Mouse (Mus musculus) heart, postnatal 36 days (tissue): ENCODE measurements around the gene Mef2c. TPM values are rescaled to one million over a fixed set of nuclear protein-coding genes. Genes with fewer than 3 reads are reported as not detected.

Experiments
- DNase-seq, 2 experiments: peaks; one replicate each; pipeline ENCODE4 v3.0.0; 2021 to 2022
- intact Hi-C: fragments of 180-260 bp; cut with DNase I; formaldehyde crosslinking; loops from one replicate; pipeline ENCODE4 v1.15.1; 2025
- total RNA-seq, 2 experiments: library from RNA; stranded (reverse); gene quantifications; 2 replicates each; pipeline ENCODE4 v1.2.3; 2021

The Mef2c gene
- total RNA-seq, 2 experiments from 2014 or later, result 57.7 to 73.6 TPM

DNA sequence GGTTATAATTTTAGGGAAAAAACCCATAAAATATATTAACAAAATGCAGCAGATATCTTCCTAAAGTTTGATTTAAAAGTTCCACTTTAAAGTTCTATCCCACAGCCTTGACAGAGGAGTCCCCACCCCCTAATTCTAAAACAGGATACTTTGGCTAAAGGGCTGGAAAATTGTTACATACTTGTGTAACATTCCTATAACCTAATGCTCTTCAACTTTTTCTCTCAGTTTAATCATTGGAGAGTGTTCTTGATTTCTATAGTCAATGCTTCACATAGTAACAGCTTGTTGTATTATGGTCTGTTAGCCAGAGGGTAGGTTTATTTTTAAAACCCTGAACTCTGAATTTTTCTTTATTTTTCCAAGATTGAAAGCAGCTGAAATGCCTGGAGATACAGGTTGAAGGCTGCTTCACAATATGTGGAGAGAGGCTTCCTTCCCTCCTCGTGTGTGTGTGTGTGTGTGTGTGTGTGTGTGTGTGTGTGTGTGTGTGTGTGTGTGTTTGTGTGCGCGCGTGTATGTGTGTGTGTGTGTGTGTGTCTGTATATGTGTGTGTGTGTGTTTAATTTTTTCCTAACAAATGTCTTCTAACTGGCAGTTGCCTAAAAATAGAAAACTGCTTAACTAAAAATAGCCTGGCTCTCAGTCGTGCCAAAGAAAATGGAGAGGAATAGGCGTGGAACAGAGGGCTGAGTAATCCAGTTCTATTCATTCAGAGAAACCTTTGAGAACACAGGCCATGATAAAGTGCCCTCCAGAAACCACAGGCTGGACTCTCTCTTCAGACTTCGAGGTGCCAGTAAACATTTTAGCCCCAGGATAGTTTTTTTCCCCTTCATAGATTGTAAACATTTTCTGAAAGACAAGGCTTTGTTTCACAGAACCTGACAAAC, 99.8 kb downstream of the Mef2c start:
- peak in 1 of 2 experiments; percentile 25 for DNase-seq
- intact Hi-C loops, result loop anchor here (2.0 kb wide), 1 partner anchor 29 kb away; no protein-coding TSS in a partner anchor

DNA sequence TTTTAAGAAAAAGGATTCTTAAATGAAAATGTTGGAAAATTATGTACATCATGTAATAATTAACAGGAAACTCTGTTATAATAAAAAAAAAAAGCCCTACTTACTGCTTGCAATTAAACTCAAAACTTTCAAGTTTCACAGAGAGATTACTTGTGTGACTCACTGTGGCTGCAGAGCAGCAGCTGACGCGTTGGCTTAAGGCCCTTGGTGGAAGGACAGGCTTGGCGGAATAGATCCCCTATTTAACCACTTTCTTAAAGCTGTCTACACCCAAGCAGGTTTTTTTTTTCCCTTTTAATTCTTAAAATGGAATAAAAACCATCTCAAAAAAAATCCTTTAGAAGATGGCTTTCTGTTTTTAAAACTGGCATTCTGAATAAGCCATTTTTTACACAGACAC, 100.5 kb downstream of the Mef2c start:
- peak in 1 of 2 experiments; percentile 45 for DNase-seq
- intact Hi-C loops, result no loop called here

DNA sequence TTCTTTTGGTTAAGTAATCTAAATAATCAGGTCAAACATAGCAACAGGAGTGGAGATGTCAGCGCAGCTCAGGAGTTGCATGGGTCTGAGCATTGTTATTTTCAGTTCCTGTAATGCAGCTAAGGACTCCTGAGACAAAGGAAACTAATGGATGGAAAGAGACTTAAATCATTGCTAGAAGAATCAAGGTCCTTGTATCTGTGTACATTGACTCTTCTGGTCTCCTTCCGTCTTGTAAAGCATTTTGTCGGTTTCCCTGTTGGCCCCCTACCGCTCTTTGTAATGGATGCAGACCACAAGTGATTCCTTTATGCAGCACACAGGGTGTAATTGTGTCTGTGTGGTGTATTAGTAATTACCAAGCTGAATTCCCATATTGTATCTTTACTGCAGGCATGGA, 101.0 kb downstream of the Mef2c start:
- intact Hi-C loops, result no loop called here
- no peak for DNase-seq

DNA sequence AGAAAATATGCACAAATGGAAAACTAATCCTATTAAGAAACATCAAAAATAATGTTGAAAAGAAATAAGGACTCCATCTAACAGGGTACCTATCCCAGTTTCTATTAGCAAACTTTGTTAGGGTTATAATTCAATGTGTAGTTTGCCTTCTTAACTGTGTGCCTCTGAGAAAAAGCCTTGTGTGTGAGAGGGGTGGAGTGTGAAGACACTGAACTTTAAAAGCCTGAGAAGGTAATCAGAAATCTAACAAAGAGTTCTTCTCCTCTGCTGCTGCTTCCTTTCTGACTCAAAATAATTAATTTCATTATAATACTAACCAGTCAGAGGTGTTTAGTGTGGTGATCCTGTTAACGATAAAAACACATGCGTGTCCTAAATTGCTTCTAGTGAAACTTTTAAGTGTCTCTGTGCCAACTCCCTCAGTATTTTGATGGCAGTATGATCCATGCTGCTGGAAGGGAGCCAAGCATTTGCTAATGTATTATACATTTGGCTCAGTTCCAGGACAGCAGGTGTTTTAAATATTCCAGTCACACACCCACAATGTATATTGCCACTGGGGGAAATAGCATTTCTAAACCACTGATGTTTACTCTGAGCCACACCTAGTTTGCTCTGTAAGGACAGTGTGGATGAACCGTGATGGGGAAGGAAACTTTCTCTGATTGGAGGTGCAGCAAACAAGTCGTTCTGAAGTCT, 104.2 kb downstream of the Mef2c start:
- intact Hi-C loops, result no loop called here
- DNase-seq, result no peak

DNA sequence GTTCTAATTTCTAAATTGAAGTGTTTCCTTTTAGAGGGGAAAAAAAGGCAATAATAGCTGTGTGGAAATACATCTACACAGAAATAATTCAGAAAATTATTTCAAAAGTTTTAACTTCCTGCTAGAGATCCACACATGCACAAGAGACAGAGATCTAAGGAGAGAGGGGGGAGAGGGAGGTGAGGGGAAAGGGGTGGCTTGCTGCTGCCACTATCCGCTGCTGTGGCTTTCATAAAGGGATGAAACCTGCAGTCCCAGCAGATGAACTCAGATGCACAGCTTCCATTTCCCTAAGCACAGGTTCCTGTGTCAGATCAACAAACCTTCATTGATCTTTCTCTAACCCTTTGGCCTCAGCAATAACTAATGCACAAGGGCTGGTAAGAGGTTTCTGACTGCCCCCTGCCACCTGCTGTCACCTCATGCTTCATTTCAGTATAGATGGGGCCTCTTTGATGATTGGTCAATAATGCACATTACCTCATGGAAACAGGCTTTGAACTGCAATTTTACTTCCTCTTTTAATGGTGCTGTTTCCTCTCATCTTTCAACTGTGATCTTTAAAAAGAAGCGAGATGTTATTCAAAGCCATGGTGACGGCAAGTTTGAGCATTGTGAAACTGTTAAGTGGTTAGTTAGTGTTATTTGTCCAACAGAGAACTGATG, 105.2 kb downstream of the Mef2c start:
- no peak for DNase-seq
- intact Hi-C loops, result no loop called here

DNA sequence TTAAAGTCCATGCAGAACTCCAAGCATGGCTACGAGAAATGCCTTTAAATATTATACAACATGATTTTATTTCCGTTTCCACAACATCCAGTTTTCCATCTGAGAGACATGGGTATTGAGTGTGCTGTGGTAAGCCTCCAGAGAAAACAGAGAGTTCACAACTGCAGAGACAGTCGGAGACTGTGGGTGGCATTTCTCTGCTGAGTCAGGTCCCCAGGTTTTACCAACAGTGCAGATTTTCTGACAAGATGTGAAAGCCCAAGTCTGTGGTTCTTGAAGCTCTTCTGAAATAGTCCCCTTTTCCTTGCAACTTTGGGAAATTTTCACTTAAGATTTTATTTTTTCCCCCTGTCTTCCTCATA, 105.7 kb downstream of the Mef2c start:
- no peak for DNase-seq
- intact Hi-C loops, result no loop called here

DNA sequence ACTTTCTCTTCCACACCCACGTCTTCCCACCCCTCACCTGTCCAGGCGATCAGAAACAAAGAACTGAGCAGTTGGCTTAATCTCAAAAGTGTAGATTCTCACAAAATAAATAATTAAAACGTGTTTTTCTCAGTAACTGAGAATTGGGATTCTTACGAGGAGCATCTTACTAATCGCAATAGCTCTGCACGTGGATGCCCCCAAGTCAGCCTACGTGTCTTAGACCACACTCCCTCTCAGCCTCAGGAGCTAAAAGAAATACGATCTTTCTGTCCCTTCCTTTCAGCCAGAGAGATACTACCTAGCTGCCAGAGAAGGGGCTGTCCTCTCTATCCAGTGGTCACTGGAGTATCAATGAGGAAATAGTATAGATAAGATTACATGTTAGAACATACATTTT, 106.3 kb downstream of the Mef2c start:
- intact Hi-C loops, result loop anchor here (5.0 kb wide), 1 partner anchor 37 kb away; no protein-coding TSS in a partner anchor
- DNase-seq, result no peak

DNA sequence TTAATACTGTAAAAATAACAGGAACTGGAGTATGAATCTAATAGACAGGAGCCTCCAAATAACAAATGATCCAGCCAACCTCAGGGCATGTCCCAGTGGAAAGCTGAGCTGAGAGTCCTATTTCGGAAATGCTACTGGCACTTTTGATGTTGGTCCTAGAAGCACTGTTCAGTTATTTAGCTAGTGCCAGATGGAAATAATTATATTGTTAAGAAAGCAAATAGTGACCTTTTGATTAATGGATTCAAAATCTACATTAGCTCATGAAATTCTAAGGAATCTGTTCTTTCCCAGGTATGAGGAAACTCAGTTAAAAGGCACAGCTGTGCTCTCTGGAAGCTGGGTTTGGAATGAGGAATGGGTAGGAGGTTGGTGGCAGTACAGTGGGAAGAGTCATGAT, 108.4 kb downstream of the Mef2c start:
- intact Hi-C loops, result loop anchor here (5.0 kb wide), 1 partner anchor 35 kb away; no protein-coding TSS in a partner anchor
- no peak for DNase-seq

DNA sequence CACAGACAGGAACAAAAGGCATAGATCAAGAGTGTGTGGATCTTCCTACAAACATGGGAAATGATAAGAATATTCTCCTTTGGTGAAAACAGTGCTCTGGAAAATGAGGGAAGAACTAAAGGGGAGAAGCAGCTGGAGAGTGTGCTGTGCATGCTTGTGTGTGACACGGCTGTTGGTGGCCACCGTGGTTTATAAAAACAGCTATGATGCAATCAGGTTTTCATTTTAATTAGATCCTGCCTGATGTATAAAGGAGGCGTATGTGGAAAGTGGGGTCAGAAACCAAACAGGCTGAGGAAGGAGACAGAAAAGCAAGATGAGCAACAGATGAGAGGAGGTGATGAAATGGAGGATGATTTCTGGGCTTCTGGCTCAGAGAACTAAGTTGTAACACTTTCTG, 112.0 kb downstream of the Mef2c start:
- no peak for DNase-seq
- intact Hi-C loops, result no loop called here

DNA sequence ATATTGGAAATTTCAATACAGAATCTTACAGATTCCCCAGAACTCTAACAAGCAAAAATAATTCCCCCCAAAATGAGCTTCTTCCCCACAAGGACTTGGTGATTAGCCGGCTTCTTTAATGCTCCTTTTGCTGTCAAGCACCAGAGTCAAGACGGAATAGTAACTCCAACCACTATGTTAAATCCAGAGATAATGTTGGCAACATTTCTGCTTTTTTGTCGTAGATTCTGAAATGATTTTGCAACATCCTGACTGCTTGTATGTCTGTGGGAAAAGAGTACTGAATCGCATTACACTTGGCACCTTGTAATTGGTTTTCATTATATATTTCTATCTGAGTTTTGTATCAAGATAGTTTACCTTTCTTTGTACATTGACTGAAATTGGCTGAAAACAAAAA, 120.8 kb downstream of the Mef2c start:
- intact Hi-C loops, result no loop called here
- no peak for DNase-seq

DNA sequence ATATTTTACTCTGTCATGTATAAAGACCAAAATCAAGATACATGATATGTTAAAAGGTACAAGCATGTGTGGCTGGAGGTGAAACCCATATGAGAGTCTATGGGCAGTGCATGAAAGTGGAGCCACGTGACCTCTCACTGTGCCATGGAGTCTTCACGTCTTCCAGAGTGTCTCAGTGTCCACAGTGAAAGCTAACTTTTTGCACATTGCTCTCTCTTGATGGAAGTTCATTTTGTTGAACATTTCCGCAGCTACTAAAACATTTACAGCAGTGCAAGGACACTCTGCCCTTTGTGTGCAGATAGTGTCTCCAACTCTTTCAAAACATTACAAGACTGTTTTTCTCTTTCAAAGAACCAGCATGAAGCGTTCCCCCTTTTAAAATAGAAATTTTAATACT, 123.6 kb downstream of the Mef2c start:
- intact Hi-C loops, result no loop called here
- DNase-seq, result no peak

DNA sequence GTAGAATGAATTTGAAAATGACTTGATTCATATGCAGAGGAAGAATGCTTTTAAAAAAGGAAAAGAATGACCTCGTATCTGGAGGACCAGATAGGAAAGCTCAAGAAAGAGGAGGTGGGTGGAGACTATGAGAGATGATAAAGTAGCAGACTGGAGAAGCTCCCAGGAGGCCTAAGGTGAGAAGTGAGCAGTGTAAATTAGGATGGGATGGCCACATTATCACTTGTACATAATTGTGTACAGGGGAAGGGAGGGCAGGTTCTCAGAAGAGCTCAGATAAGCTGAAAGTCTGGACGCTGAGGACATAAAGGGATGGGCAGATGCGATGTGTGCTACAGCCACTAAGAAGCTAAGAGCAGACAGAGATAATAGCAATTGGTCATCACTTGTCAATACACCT, 124.3 kb downstream of the Mef2c start:
- DNase-seq, result no peak
- intact Hi-C loops, result no loop called here

DNA sequence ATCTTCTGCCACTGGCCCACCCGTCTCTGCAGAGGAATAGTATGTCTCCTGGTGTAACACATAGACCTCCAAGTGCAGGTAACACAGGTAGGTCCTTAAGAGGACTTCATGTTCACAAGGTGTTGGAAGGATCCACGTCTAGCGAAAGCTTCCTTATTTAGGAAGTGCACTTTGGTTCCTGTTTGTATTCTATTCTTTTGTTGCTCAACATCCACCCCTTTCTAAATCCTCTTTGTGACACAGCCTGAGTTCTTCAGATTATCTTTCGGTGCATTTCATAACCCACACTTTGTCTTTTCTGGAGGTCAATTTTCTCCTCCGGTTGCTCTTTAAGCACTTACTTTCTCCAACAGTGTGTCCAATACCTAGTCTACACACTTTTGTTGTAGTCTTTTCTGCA, 129.3 kb downstream of the Mef2c start:
- DNase-seq, result no peak
- intact Hi-C loops, result no loop called here

DNA sequence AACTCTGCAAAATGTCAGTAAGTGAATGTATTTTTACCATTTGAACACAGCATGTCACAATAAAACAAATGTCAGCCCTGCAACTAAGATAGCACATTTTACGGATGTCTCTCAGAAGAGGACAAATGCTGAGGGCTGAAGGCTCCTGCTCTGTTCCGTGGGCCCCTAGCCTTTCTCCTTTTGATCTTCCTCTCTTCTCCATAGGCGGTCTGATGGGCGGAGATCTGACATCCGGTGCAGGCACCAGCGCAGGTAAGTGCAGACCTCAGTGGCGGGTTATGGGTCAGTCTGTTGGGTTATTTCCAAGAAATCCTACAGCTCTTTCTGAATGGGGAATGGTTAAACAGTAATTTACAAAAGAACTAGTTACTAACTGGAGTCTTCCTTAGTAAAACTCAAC, 131.4 kb downstream of the Mef2c start:
- intact Hi-C loops, result no loop called here
- DNase-seq, result no peak

DNA sequence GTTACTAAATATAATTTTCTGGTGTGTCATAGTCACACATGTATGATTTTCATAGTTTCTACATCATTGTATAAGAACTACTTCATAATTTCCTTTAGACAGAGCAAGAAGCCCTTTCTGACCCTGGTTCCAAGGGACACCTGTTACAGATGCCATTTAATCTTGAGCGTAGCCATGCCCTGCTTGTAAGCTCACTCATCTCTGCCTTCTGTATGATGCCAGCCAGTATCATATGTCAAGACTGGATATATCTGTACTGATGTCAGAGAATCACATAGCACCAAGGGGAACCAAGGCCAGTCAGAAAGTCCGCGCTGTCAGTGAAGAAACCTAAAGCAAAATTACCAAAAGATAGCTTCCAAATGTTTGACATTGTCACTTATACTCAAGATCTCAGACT, 133.8 kb downstream of the Mef2c start:
- intact Hi-C loops, result no loop called here
- no peak for DNase-seq

DNA sequence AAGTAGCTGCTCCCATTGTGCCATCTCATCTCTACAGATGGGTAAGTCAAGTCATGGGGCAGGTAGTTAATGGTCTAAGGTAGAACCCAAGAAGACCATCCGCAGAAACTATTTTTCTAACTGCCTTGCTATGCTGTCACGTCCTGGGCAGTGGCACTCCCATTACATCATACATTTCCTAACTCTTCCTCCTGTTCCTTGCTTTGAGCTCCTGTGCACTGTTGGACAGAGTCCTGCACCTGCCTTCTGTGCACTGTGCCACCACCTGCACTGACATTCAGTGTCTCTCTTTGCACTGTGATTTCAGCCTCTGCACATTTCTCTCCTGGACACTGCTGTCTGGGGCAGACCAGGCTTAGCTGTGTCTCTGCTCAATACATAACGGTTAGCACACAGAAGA, 134.9 kb downstream of the Mef2c start:
- no peak for DNase-seq
- intact Hi-C loops, result no loop called here

DNA sequence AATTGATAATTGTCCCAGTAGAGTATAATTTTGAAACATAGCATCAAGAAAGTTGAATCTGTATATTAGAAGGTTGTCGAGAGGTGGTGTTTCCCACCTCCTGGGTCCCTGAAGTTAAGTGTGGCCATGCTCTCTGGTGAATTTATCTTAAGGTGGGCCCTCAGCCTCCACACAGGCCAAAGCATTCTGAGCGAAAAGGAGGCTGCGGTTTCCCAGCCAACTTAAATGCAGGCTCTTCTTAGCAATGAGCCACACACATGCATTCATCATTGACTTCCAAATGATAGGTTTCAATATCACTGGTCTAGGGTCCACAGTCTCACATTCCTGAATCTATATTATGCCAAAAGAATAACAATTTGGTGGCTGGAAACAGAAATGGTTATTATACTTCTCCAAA, 145.2 kb downstream of the Mef2c start:
- no peak for DNase-seq
- intact Hi-C loops, result loop anchor here (5.0 kb wide), 1 partner anchor 37 kb away; no protein-coding TSS in a partner anchor

DNA sequence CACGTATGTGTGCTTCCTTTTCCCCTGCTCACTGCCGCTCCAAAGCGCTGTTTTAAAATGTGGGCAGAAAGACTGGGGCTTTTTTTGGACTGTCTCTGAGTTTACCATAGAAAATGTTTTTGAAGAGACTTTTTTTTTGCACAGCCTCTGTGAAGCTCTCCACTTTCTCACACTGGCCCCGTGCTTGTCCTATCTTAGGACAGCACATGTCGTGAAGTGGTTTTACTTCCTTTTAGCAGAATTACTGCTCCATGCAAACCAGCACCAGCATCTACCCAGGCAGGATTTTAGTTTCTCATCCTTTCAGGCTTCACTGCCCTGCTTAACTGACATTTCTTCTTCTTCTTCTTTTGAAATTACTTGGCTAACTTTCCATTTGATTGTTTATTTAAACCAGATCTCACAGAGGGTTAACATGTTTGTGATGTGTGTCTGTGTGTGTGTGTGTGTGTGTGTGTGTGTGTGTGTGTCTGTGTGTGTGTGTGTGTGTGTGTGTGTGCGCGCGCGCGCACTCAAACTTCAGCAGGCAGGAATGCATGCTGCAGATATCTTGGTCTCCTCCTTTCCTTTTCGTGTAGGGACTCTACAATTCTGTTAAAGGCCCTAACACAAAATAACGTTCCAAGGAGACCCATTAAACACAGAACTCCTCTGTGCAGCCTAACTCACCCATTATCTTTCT, 146.1 kb downstream of the Mef2c start:
- DNase-seq, result no peak
- intact Hi-C loops, result loop anchor here (5.0 to 10.0 kb wide), 5 partner anchors 38 to 1865 kb away; partner anchors contain the start of gene Cetn3

DNA sequence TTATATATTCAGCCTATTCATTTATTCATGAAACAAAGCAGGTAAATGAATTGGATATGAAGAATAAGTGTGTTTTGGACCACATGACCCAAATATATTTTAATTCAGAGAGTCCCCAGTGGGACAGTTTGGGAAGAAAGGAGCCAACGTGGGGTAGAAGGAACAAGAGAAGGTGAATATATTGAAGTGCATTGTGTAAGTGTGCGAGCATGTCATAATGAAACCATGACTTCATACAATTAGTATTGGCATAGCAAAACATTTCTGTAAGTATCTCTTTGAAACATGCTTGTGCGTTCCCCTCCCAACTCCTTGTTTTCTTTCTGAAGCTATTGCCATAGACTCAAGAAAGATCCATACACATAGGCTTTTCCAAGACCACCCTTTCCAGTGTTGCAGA, 147.0 kb downstream of the Mef2c start:
- no peak for DNase-seq

DNA sequence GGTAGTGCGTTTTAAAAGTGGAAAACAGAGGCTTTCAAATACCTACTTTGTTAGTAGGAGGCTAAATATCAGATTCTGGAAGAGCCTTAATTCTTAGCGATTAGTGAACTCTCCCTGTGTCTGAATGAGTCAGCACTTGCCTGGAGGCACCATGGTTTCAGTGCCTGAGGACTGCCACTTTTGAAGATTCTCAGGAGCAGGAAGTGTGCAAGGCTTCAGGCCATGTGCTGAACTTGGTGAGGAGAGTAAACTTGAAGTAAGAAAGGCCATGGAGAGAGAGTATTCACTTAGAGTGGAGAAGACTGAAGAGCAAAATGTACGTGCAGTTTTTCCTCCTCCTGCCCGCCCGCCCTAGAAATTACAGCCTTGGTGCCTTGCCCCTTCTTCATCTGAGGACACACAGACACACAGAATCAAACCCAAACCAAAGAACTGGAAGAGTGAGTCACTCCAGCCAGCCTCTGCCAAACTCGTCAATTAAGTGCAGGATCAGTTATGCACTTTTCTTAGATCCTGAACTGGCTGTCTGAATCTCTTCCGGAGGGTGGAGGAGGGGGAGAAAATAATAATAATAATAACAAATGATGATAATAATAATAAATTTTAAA, 148.2 kb downstream of the Mef2c start:
- no peak for DNase-seq
- intact Hi-C loops, result loop anchor here (5.0 to 10.0 kb wide), 4 partner anchors 80 to 1867 kb away; partner anchors contain the start of gene Cetn3

More for the DNA sequence above, 147.0 kb downstream of the Mef2c start:
- intact Hi-C loops, result loop anchor here (5.0 to 10.0 kb wide), 4 partner anchors 79 to 1866 kb away; partner anchors contain the start of gene Cetn3
